Mouse (Mus musculus): ENCODE data around the gene Stxbp1.
A peak's percentile ranks its signal among the peaks of the same experiment; 100 is the strongest.

The Stxbp1 gene

GRCm38 (mm10) chr2:32752181-32752580, 94.9 kb downstream of the Stxbp1 start:
- DNase-seq (ENCODE audit: low spot score): peak; percentile 36

- no peak for DNase-seq (ENCODE audit: low spot score)
These were observed 95.4 kb downstream of the Stxbp1 start for GRCm38 (mm10) chr2:32751665-32752033.

- peak; percentile 70 for DNase-seq (ENCODE audit: low spot score)
These were observed 96.0 kb downstream of the Stxbp1 start for GRCm38 (mm10) chr2:32750887-32751664.

GRCm38 (mm10) chr2:32750199-32750598, 96.8 kb downstream of the Stxbp1 start:
- DNase-seq (ENCODE audit: low spot score): no peak

GRCm38 (mm10) chr2:32749082-32749481, 98.0 kb downstream of the Stxbp1 start:
- no peak for DNase-seq (ENCODE audit: low spot score)

GRCm38 (mm10) chr2:32744272-32744982, 102.6 kb downstream of the Stxbp1 start:
- DNase-seq (ENCODE audit: low spot score): no peak

GRCm38 (mm10) chr2:32742173-32742531, 104.9 kb downstream of the Stxbp1 start:
- DNase-seq (ENCODE audit: low spot score): peak; percentile 80

GRCm38 (mm10) chr2:32741273-32742172, 105.5 kb downstream of the Stxbp1 start:
- peak; percentile 70 for DNase-seq (ENCODE audit: low spot score)

- no peak for DNase-seq (ENCODE audit: low spot score)
These were observed 106.2 kb downstream of the Stxbp1 start, which contains the start of gene 6330409D20Rik for GRCm38 (mm10) chr2:32740916-32741272. TSS of gene 6330409D20Rik (minus strand) at chr2:32741016.

- DNase-seq (ENCODE audit: low spot score): no peak
These were observed 107.7 kb downstream of the Stxbp1 start for GRCm38 (mm10) chr2:32739311-32739710.

All from MN1 (cell line).